Mouse (Mus musculus) stomach, embryonic 15.5 days (tissue): ENCODE data around the gene Bub3. TPM values are rescaled to one million over a fixed set of nuclear protein-coding genes. Genes with fewer than 3 reads are reported as not detected.

Experiments used
- ATAC-seq: fragments of 200-750 bp; cut with Nextera tagmentation; 2 replicates; pipeline ENCODE4 v1.8.0; 2017; ENCODE audit warnings: low read depth, moderate number of reproducible peaks, moderate TSS enrichment; ENCODE audit not compliant: insufficient read depth, low FRiP score
- H3K27ac ChIP-seq: fragments of 300-500 bp; sonication (generic); 2 replicates; pipeline ENCODE4 v1.5.1; 2015; ENCODE audit warnings: mild to moderate bottlenecking, inconsistent platforms
- H3K27me3 ChIP-seq: fragments of 300-500 bp; sonication (generic); replicated peaks from 2 replicates; pipeline ENCODE4 v1.6.1; 2015; ENCODE audit warnings: inconsistent platforms
- H3K36me3 ChIP-seq: fragments of 300-500 bp; sonication (generic); 2 replicates; pipeline ENCODE4 v1.6.1; 2015; ENCODE audit warnings: inconsistent platforms
- H3K4me1 ChIP-seq: fragments of 300-500 bp; sonication (generic); 2 replicates; pipeline ENCODE4 v1.6.1; 2015; ENCODE audit warnings: inconsistent platforms
- H3K4me2 ChIP-seq: fragments of 300-500 bp; sonication (generic); 2 replicates; pipeline ENCODE4 v1.6.1; 2015; ENCODE audit warnings: mild to moderate bottlenecking, inconsistent platforms
- H3K4me3 ChIP-seq: fragments of 300-500 bp; sonication (generic); replicated peaks from 2 replicates; pipeline ENCODE4 v1.5.1; 2015; ENCODE audit warnings: inconsistent platforms
- H3K9ac ChIP-seq: fragments of 300-500 bp; sonication (generic); 2 replicates; pipeline ENCODE4 v1.6.1; 2015; ENCODE audit warnings: inconsistent platforms
- H3K9me3 ChIP-seq: fragments of 300-500 bp; sonication (generic); 2 replicates; pipeline ENCODE4 v1.6.1; 2016; ENCODE audit warnings: inconsistent platforms
- WGBS: fragments of 180-500 bp; shearing (Covaris S2); methylation state at CpG from one replicate; pipeline ENCODE4 v1.1.7; 2015; 5-methylcytosine and 5-hydroxymethylcytosine counted together
- polyA plus RNA-seq: library from polyadenylated mRNA; unstranded; fragments of >200 nt; fragmentation: Nextera tagmentation; extraction: Ambion mirVana; gene quantifications from 2 replicates; pipeline ENCODE4 v1.2.1, GENCODE M21; 2015

Bub3 gene
- polyA plus RNA-seq, 1 experiment from 2014 or later: 187 TPM

GRCm38 (mm10) chr7:131548473-131548872 lies 11.5 kb upstream of the Bub3 start, which contains the start of gene Hmx2:
TSS of gene Hmx2 (plus strand) at chr7:131548773.
- Histone ChIP-seq H3K4me3 (no peak within 1 kb of the TSS), H3K9ac (no peak within 1 kb of the TSS), H3K36me3 (no peaks in the 10 kb centered on the region), H3K27ac (no peak within 1 kb of the TSS), H3K4me1 (peaks cover 9% of the 10 kb centered on the region; the same call in 1 of the 2 replicates), H3K9me3 (no peaks in the 10 kb centered on the region), H3K4me2 (no peak within 1 kb of the TSS), H3K27me3 (peaks cover 94% of the 10 kb centered on the region)
- ATAC-seq: no peak
- WGBS: 3% methylated on average over 3 of the region's 3 CpGs

GRCm38 (mm10) chr7:131551471-131551870 lies 8.6 kb upstream of the Bub3 start:
- H3K4me2 ChIP-seq: no peak overlapping the region
- no peaks in the 10 kb centered on the region for H3K36me3 ChIP-seq
- H3K27me3 ChIP-seq: peaks cover 95% of the 10 kb centered on the region
- 3% methylated on average over 4 of the region's 4 CpGs for WGBS
- no peak for ATAC-seq
- peaks cover 20% of the 10 kb centered on the region for H3K4me1 ChIP-seq
- no peak overlapping the region for H3K27ac ChIP-seq
- no peaks in the 10 kb centered on the region for H3K9me3 ChIP-seq
- H3K4me3 ChIP-seq: no peak overlapping the region
- H3K9ac ChIP-seq: no peak overlapping the region

DNA sequence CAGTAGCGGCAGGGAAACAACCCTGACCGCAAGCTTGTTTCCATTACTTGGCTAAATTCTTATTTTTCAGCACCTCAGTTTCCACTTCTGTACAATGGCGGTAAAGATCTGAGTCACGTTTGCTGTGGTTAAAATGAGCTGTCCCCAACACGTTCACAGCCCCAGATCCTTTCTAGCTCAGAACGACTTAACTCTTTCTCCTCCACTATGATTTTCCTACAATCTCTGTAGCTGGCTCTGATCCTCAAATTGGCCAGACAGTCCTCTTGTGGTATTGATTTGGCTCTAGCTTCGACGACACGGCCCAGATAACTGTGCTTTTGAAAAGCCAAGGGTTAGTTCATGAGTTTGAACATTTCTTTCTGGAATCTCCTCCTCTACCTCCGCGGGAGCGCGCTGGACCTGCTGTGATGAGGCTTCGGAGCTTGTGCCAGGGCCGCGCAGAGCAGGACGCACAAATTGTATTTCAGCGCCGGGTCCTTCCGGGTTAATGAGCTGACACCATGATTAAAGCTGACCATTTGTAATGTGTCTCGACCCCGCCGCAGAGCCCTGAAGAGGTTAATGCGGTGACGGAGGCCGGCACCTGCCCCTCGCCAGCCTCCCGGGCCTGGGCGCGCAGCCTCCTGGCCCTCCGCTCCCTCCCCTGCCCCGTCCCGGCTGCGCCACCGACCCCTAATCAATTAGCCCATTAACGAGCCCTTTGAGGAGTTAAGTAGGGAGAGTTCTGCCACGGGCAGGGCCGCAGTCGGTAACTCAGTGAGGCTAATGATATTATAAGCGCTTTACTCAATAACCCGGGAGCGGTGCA lies 7.9 kb upstream of the Bub3 start:
- no peaks in the 10 kb centered on the region for H3K9me3 ChIP-seq
- no peak for ATAC-seq
- H3K9ac ChIP-seq: no peak overlapping the region
- H3K4me1 ChIP-seq: peaks cover 20% of the 10 kb centered on the region
- H3K27ac ChIP-seq: no peak overlapping the region
- 0 out of 2 replicates have a peak overlapping the region, but pooled peaks have one; percentile 1 for H3K4me3 ChIP-seq
- H3K36me3 ChIP-seq: no peaks in the 10 kb centered on the region
- peaks cover 95% of the 10 kb centered on the region for H3K27me3 ChIP-seq
- no peak overlapping the region for H3K4me2 ChIP-seq
- WGBS: 2% methylated on average over 42 of the region's 42 CpGs

DNA sequence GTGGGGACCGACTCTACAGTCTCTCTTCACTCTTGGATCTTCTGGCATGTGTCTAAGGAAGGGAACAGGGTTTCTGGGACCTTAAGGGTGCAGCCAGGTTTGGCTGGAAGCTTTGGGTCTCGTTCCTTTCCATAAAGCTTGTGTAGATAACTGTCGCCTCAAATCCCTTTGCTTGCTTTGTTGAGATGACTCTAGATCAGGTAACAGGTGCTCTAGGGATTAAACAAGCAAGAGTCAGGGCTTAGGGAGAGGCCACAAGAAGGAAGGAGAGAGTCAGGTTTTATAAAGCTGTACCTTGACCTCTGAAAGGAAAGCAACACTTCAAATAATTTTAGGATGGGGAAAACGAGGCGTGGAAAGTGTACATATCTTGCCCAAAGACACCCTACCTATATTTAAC lies 7.2 kb upstream of the Bub3 start:
- Histone ChIP-seq H3K27me3 (peaks cover 96% of the 10 kb centered on the region), H3K4me1 (peaks cover 20% of the 10 kb centered on the region), H3K4me3 (no peak overlapping the region), H3K27ac (no peak overlapping the region), H3K36me3 (no peaks in the 10 kb centered on the region), H3K9ac (no peak overlapping the region), H3K9me3 (no peaks in the 10 kb centered on the region), H3K4me2 (no peak overlapping the region)
- ATAC-seq: no peak
- under 1% methylated on average over 5 of the region's 5 CpGs for WGBS

- no peaks in the 10 kb centered on the region for H3K36me3 ChIP-seq
- peaks cover 20% of the 10 kb centered on the region for H3K4me1 ChIP-seq
- peak overlapping the region; percentile 56 for H3K4me2 ChIP-seq
- peaks cover 94% of the 10 kb centered on the region for H3K27me3 ChIP-seq
- no peak overlapping the region for H3K9ac ChIP-seq
- H3K27ac ChIP-seq: no peak overlapping the region
- H3K9me3 ChIP-seq: no peaks in the 10 kb centered on the region
- H3K4me3 ChIP-seq: peak overlapping the region; percentile 31
- under 1% methylated on average over 39 of the region's 39 CpGs for WGBS
- peak; percentile 63 for ATAC-seq
These were observed 6.2 kb upstream of the Bub3 start for GRCm38 (mm10) chr7:131553771-131554175.

DNA sequence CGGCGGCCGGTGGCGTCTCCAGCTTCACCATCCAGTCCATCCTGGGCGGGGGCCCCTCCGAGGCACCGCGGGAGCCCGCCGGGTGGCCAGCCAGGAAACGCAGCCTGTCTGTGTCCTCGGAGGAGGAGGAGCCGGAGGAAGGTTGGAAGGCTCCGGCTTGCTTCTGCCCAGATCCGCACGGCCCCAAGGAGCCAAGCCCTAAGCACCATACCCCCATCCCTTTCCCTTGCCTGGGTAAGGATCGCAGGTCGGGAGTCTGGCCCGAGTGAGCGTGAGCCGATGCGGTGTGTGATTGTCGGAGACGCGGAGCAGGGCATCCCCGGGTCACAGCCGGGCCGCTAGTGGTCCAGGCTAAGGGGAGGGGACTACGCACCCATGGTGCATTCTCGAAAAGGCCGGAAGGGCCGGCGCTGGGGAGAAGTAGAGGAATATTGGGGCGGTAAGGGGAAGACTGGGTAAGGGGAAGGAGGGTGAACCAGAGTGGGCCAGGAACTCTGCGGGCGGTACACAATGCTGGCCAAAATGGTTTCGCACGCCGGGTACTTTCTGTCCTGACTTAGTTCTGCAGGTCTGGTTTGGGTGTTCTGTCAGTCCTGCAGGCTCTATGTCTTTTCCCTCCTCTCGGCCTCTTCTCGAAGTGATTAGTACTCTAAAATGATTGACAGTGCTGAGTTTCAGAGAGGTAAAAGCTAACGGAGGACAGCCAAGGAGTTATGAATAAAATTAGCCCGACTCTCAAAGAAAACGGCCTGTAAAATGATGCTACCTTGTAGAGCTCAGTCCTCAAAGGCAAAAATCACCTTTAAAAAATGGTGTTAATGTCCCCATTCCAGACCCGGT lies 5.5 kb upstream of the Bub3 start:
- WGBS: 1% methylated on average over 45 of the region's 45 CpGs
- Histone ChIP-seq H3K9ac (no peak overlapping the region), H3K27me3 (peaks cover 91% of the 10 kb centered on the region), H3K9me3 (no peaks in the 10 kb centered on the region), H3K4me3 (peak overlapping the region; percentile 31), H3K27ac (no peak overlapping the region), H3K36me3 (no peaks in the 10 kb centered on the region), H3K4me1 (peaks cover 20% of the 10 kb centered on the region), H3K4me2 (peak overlapping the region; percentile 56)
- ATAC-seq: peak; percentile 8; the same call in 1 of the 2 replicates

DNA sequence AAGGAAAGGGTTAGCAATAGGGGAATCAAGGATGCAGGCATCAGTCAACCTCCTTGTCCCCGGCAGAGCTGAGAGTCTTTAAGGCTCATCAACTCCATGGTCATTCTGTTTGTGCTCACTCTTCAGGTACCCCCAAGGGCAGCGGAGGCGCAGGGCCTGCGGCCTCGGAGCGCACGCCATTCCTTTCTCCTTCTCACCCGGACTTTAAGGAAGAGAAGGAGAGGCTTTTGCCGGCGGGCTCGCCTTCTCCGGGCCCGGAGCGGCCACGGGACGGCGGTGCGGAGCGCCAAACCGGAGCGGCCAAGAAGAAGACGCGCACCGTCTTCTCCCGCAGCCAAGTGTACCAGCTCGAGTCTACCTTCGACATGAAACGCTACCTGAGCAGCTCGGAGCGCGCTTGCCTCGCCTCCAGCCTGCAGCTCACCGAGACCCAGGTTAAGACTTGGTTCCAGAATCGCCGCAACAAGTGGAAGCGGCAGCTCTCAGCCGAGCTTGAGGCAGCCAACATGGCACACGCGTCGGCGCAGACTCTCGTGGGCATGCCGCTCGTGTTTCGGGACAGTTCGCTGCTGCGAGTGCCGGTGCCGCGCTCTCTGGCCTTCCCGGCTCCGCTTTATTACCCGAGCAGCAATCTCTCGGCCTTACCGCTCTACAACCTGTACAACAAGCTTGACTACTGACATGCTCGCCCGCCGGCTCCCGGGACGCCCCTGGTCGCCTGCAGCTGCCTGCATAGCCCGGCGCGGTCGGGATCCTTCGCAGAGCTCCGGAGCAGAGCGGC lies 4.5 kb upstream of the Bub3 start:
- H3K9ac ChIP-seq: no peak overlapping the region
- no peaks in the 10 kb centered on the region for H3K36me3 ChIP-seq
- 1% methylated on average over 68 of the region's 68 CpGs for WGBS

GRCm38 (mm10) chr7:131556116-131556515 lies 3.9 kb upstream of the Bub3 start:
- ATAC-seq: no peak
- WGBS: 1% methylated on average over 9 of the region's 9 CpGs
- Histone ChIP-seq H3K4me1 (peaks cover 20% of the 10 kb centered on the region), H3K9me3 (no peaks in the 10 kb centered on the region), H3K36me3 (no peaks in the 10 kb centered on the region), H3K4me3 (no peak overlapping the region; the same call in 1 of the 2 replicates), H3K27ac (no peak overlapping the region), H3K4me2 (no peak overlapping the region; the same call in 1 of the 2 replicates), H3K9ac (no peak overlapping the region), H3K27me3 (peaks cover 76% of the 10 kb centered on the region)

More for the DNA sequence above, 4.5 kb upstream of the Bub3 start:
- Histone ChIP-seq H3K4me1 (peaks cover 20% of the 10 kb centered on the region), H3K9me3 (no peaks in the 10 kb centered on the region), H3K27ac (no peak overlapping the region), H3K4me2 (peak overlapping the region; percentile 36), H3K4me3 (peak overlapping the region; percentile 15), H3K27me3 (peaks cover 83% of the 10 kb centered on the region)
- no peak for ATAC-seq

DNA sequence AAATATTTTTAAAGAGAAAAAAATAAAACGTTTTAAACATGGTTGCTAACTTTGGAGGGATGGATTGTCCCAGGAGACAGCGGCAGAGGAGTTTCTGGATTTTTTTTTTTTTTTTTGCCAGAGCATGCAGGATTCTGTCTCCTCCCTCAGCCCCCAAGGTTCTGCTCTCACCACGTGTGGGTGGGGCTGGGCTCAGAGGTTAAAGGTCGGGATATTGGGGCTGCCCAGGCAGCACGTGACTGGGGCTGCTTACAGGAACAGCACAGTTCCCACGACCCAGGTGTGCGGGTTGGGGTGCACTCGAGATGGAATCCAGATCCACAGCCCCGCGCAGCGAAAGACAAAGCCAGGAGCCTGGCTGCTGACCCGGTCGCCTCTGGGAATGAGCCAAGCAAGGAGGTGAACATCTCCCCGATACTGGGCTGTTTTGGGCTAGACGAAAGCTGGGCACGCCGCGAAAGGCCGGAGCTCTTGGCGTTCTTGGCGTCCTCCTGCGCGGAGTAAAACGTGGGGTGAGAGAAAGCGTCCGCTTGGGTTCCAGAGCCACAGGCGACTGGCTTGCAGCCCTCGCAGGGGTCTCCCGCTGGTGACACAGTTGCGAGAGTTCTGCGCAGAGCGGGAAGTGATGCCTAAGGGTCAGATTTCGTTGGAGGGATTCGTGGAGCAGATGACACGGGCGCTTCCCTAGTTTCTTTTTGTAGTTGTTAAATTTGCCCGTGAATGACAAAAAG lies 3.3 kb upstream of the Bub3 start:
- no peak overlapping the region for H3K27ac ChIP-seq
- ATAC-seq: no peak

DNA sequence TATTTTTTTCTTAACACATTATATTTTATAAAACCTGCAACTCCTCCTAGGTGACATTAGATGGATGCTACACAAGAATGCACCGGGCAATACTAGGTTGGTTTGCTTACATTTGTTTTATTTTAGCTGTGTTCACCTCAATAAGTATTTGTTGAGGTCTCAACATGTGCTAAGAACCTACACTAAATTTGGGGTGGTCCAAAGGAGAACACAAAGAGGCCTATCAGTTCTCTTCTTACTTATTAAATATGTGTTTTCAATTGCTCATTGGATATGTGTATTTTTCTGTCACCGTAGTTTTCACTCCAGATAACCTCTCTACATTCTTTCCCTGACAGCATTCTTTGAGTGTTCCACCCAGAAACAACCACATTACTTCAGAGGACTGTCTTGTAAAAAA lies 2.3 kb upstream of the Bub3 start:
- no peak for ATAC-seq
- H3K9ac ChIP-seq: no peak overlapping the region
- H3K9me3 ChIP-seq: no peaks in the 10 kb centered on the region
- peaks cover 60% of the 10 kb centered on the region for H3K27me3 ChIP-seq
- no peak overlapping the region for H3K4me3 ChIP-seq
- H3K36me3 ChIP-seq: peaks cover under 1% of the 10 kb centered on the region; the same call in 1 of the 2 replicates
- H3K27ac ChIP-seq: no peak overlapping the region
- WGBS: 30% methylated on average over 2 of the region's 2 CpGs
- H3K4me1 ChIP-seq: peaks cover 20% of the 10 kb centered on the region
- H3K4me2 ChIP-seq: no peak overlapping the region

More for the DNA sequence above, 3.3 kb upstream of the Bub3 start:
- 1% methylated on average over 37 of the region's 37 CpGs for WGBS
- no peaks in the 10 kb centered on the region for H3K9me3 ChIP-seq
- H3K27me3 ChIP-seq: peaks cover 70% of the 10 kb centered on the region
- H3K4me3 ChIP-seq: peak overlapping the region; percentile 17; the same call in 1 of the 2 replicates
- peaks cover 20% of the 10 kb centered on the region for H3K4me1 ChIP-seq
- H3K4me2 ChIP-seq: peak overlapping the region; percentile 16; the same call in 1 of the 2 replicates
- H3K9ac ChIP-seq: no peak overlapping the region
- H3K36me3 ChIP-seq: no peaks in the 10 kb centered on the region

GRCm38 (mm10) chr7:131560697-131561042 lies 648 bp downstream of the Bub3 start:
- Histone ChIP-seq H3K4me1 (peaks cover 2% of the 10 kb centered on the region; the same call in 1 of the 2 replicates), H3K4me3 (peak overlapping the region; percentile 75), H3K9me3 (no peaks in the 10 kb centered on the region), H3K27ac (peak overlapping the region; percentile 90), H3K27me3 (peaks cover 31% of the 10 kb centered on the region), H3K4me2 (peak overlapping the region; percentile 51), H3K9ac (peak overlapping the region; percentile 79), H3K36me3 (peaks cover 10% of the 10 kb centered on the region)
- ATAC-seq: peak; percentile 33; the same call in 1 of the 2 replicates
- WGBS: 2% methylated on average over 14 of the region's 14 CpGs
